Mouse (Mus musculus): ENCODE data around the gene Clcf1. TPM values are rescaled to one million over a fixed set of nuclear protein-coding genes. Genes with fewer than 3 reads are reported as not detected.

The Clcf1 gene
- polyA plus RNA-seq, 1 experiment from 2014 or later: 0.96 TPM

- H3K9me3 ChIP-seq (replicated peaks): no peaks in the 10 kb centered on the region
- no peak for ATAC-seq (replicated peaks; ENCODE audit: insufficient number of reproducible peaks, insufficient read depth, low FRiP score, low read depth)
- peaks cover 67% of the 10 kb centered on the region for H3K27me3 ChIP-seq
- no peak overlapping the region for H3K9ac ChIP-seq
- no peak overlapping the region for H3K27ac ChIP-seq
- WGBS: 32% methylated on average over 4 of the region's 4 CpGs
- no peak overlapping the region for H3K4me2 ChIP-seq
- H3K4me3 ChIP-seq: no peak overlapping the region
- no peaks in the 10 kb centered on the region for H3K36me3 ChIP-seq
- peaks cover 40% of the 10 kb centered on the region for H3K4me1 ChIP-seq (replicated peaks)
Measured at GRCm38 (mm10) chr19:4211891-4212588, 2.0 kb upstream of the Clcf1 start.

- Histone ChIP-seq H3K4me1 (replicated peaks) (peaks cover 44% of the 10 kb centered on the region), H3K27me3 (peaks cover 71% of the 10 kb centered on the region), H3K4me2 (peak overlapping the region; percentile 98), H3K9ac (0 out of 2 replicates have a peak overlapping the region, but pooled peaks have one; percentile 77), H3K4me3 (peak overlapping the region; percentile 69), H3K36me3 (no peaks in the 10 kb centered on the region), H3K27ac (peak overlapping the region; percentile 74; the same call in 1 of the 2 replicates), H3K9me3 (replicated peaks) (no peaks in the 10 kb centered on the region)
- WGBS: 14% methylated on average over 9 of the region's 9 CpGs
- ATAC-seq (replicated peaks; ENCODE audit: insufficient number of reproducible peaks, insufficient read depth, low FRiP score, low read depth): no peak
Measured at GRCm38 (mm10) chr19:4213524-4213974, 489 bp upstream of the Clcf1 start.

GRCm38 (mm10) chr19:4214771-4215450, 873 bp downstream of the Clcf1 start:
- under 1% methylated on average over 64 of the region's 81 CpGs for WGBS
- peaks cover 64% of the 10 kb centered on the region for H3K27me3 ChIP-seq

GRCm38 (mm10) chr19:4215451-4215840, 1.4 kb downstream of the Clcf1 start:
- peak overlapping the region; percentile 74 for H3K27ac ChIP-seq
- H3K4me3 ChIP-seq: peak overlapping the region; percentile 69
- ATAC-seq (replicated peaks; ENCODE audit: insufficient number of reproducible peaks, insufficient read depth, low FRiP score, low read depth): no peak
- H3K4me1 ChIP-seq (replicated peaks): peaks cover 53% of the 10 kb centered on the region
- H3K9ac ChIP-seq: peak overlapping the region; percentile 77
- WGBS: 3% methylated on average over 19 of the region's 21 CpGs
- no peaks in the 10 kb centered on the region for H3K36me3 ChIP-seq
- H3K4me2 ChIP-seq: peak overlapping the region; percentile 98
- H3K9me3 ChIP-seq (replicated peaks): no peaks in the 10 kb centered on the region
- peaks cover 67% of the 10 kb centered on the region for H3K27me3 ChIP-seq

More at GRCm38 (mm10) chr19:4214771-4215450, 873 bp downstream of the Clcf1 start:
- ATAC-seq (replicated peaks; ENCODE audit: insufficient number of reproducible peaks, insufficient read depth, low FRiP score, low read depth): peak; percentile 47
- Histone ChIP-seq H3K9ac (peak overlapping the region; percentile 77), H3K4me2 (peak overlapping the region; percentile 98), H3K4me3 (peak overlapping the region; percentile 69), H3K27ac (peak overlapping the region; percentile 74), H3K9me3 (replicated peaks) (no peaks in the 10 kb centered on the region), H3K36me3 (no peaks in the 10 kb centered on the region), H3K4me1 (replicated peaks) (peaks cover 48% of the 10 kb centered on the region)

GRCm38 (mm10) chr19:4216041-4216685, 2.1 kb downstream of the Clcf1 start:
- Histone ChIP-seq H3K27me3 (peaks cover 63% of the 10 kb centered on the region), H3K4me1 (replicated peaks) (peaks cover 60% of the 10 kb centered on the region), H3K27ac (peak overlapping the region; percentile 50; the same call in 1 of the 2 replicates), H3K36me3 (no peaks in the 10 kb centered on the region), H3K4me2 (peak overlapping the region; percentile 98), H3K4me3 (peak overlapping the region; percentile 69), H3K9me3 (replicated peaks) (no peaks in the 10 kb centered on the region), H3K9ac (peak overlapping the region; percentile 16)
- ATAC-seq (replicated peaks; ENCODE audit: insufficient number of reproducible peaks, insufficient read depth, low FRiP score, low read depth): no peak
- 18% methylated on average over 14 of the region's 14 CpGs for WGBS

- Histone ChIP-seq H3K4me3 (no peak overlapping the region), H3K9me3 (replicated peaks) (no peaks in the 10 kb centered on the region), H3K27me3 (peaks cover 63% of the 10 kb centered on the region), H3K36me3 (no peaks in the 10 kb centered on the region), H3K9ac (no peak overlapping the region), H3K27ac (no peak overlapping the region), H3K4me1 (replicated peaks) (peaks cover 70% of the 10 kb centered on the region), H3K4me2 (no peak overlapping the region; the same call in 1 of the 2 replicates)
- no peak for ATAC-seq (replicated peaks; ENCODE audit: insufficient number of reproducible peaks, insufficient read depth, low FRiP score, low read depth)
- 23% methylated on average over 5 of the region's 5 CpGs for WGBS
Measured at GRCm38 (mm10) chr19:4217140-4217539, 3.1 kb downstream of the Clcf1 start.

- H3K9ac ChIP-seq: no peak overlapping the region
- 48% methylated on average over 3 of the region's 3 CpGs for WGBS
- H3K27me3 ChIP-seq: peaks cover 64% of the 10 kb centered on the region
- H3K4me3 ChIP-seq: no peak overlapping the region
- ATAC-seq (replicated peaks; ENCODE audit: insufficient number of reproducible peaks, insufficient read depth, low FRiP score, low read depth): no peak
- H3K36me3 ChIP-seq: no peaks in the 10 kb centered on the region
- H3K27ac ChIP-seq: no peak overlapping the region
- no peak overlapping the region for H3K4me2 ChIP-seq
- H3K9me3 ChIP-seq (replicated peaks): no peaks in the 10 kb centered on the region
- peaks cover 71% of the 10 kb centered on the region for H3K4me1 ChIP-seq (replicated peaks)
Measured at GRCm38 (mm10) chr19:4217855-4218254, 3.8 kb downstream of the Clcf1 start.

- Histone ChIP-seq H3K4me2 (no peak overlapping the region), H3K4me3 (no peak overlapping the region), H3K36me3 (no peaks in the 10 kb centered on the region), H3K4me1 (replicated peaks) (peaks cover 66% of the 10 kb centered on the region), H3K27ac (no peak overlapping the region), H3K27me3 (peaks cover 60% of the 10 kb centered on the region), H3K9ac (no peak overlapping the region), H3K9me3 (replicated peaks) (no peaks in the 10 kb centered on the region)
- no peak for ATAC-seq (replicated peaks; ENCODE audit: insufficient number of reproducible peaks, insufficient read depth, low FRiP score, low read depth)
- 86% methylated on average over 11 of the region's 11 CpGs for WGBS
Measured at GRCm38 (mm10) chr19:4218293-4218692, 4.3 kb downstream of the Clcf1 start.

- WGBS: 69% methylated on average over 1 of the region's 1 CpGs
Measured at GRCm38 (mm10) chr19:4218784-4219183, 4.7 kb downstream of the Clcf1 start.

GRCm38 (mm10) chr19:4219943-4220342, 5.9 kb downstream of the Clcf1 start:
- WGBS: 83% methylated on average over 6 of the region's 6 CpGs
- Histone ChIP-seq H3K36me3 (no peaks in the 10 kb centered on the region), H3K9ac (no peak overlapping the region), H3K4me2 (no peak overlapping the region), H3K9me3 (replicated peaks) (no peaks in the 10 kb centered on the region), H3K27me3 (peaks cover 47% of the 10 kb centered on the region), H3K4me3 (no peak overlapping the region), H3K4me1 (replicated peaks) (peaks cover 50% of the 10 kb centered on the region), H3K27ac (no peak overlapping the region)
- ATAC-seq (replicated peaks; ENCODE audit: insufficient number of reproducible peaks, insufficient read depth, low FRiP score, low read depth): no peak

More at GRCm38 (mm10) chr19:4218784-4219183, 4.7 kb downstream of the Clcf1 start:
- H3K4me1 ChIP-seq (replicated peaks): peaks cover 61% of the 10 kb centered on the region
- H3K4me3 ChIP-seq: no peak overlapping the region
- H3K9ac ChIP-seq: no peak overlapping the region
- H3K9me3 ChIP-seq (replicated peaks): no peaks in the 10 kb centered on the region
- no peak overlapping the region for H3K27ac ChIP-seq
- no peaks in the 10 kb centered on the region for H3K36me3 ChIP-seq
- peaks cover 56% of the 10 kb centered on the region for H3K27me3 ChIP-seq
- no peak for ATAC-seq (replicated peaks; ENCODE audit: insufficient number of reproducible peaks, insufficient read depth, low FRiP score, low read depth)
- H3K4me2 ChIP-seq: no peak overlapping the region

- Histone ChIP-seq H3K27me3 (peaks cover 43% of the 10 kb centered on the region), H3K4me3 (no peak overlapping the region), H3K36me3 (no peaks in the 10 kb centered on the region), H3K27ac (0 out of 2 replicates have a peak overlapping the region, but pooled peaks have one; percentile 63), H3K9me3 (replicated peaks) (no peaks in the 10 kb centered on the region), H3K4me1 (replicated peaks) (peaks cover 45% of the 10 kb centered on the region), H3K4me2 (no peak overlapping the region), H3K9ac (no peak overlapping the region)
- WGBS: 40% methylated on average over 4 of the region's 4 CpGs
- ATAC-seq (replicated peaks; ENCODE audit: insufficient number of reproducible peaks, insufficient read depth, low FRiP score, low read depth): 0 out of 2 replicates have a peak, but pooled peaks have one; percentile 21
Measured at GRCm38 (mm10) chr19:4220416-4220815, 6.4 kb downstream of the Clcf1 start.

All from heart, embryonic 15.5 days (tissue).